In genomic region chr6:148895773-148896506, GRCm38 (mm10) we compare ENCODE assay signal across 8 mouse cellular contexts. TPM values are rescaled to one million over a fixed set of nuclear protein-coding genes. Genes with fewer than 3 reads are reported as not detected.
A peak's percentile ranks its signal among the peaks of the same experiment; 100 is the strongest.
DNase-seq lines count a peak whose midpoint lies in the region; ATAC-seq and TF ChIP-seq lines count a peak whose summit lies in the region.

Gene Caprin2 (minus strand): TSS chr6:148896237.

- no peaks in the 10 kb centered on the region for H3K36me3 ChIP-seq in heart, embryonic 11.5 days (ENCODE audit: control insufficient read depth, insufficient read depth, low read length)
- H3K36me3 ChIP-seq in kidney, embryonic 16.5 days (ENCODE audit: insufficient read depth, low read length), result no peaks in the 10 kb centered on the region
- H3K36me3 ChIP-seq in liver, adult 2 months (ENCODE audit: control insufficient read depth, insufficient read depth, low read length), result no peaks in the 10 kb centered on the region
- H3K36me3 ChIP-seq in myocyte (ENCODE audit: control insufficient read depth, insufficient read depth), result no peaks in the 10 kb centered on the region
- H3K36me3 ChIP-seq in splenic B cell, adult 2 months (ENCODE audit: control insufficient read depth, insufficient read depth, low read length, poor library complexity, severe bottlenecking), result no peaks in the 10 kb centered on the region

- peak within 1 kb of the TSS; percentile 95 for H3K4me2 ChIP-seq in heart, embryonic 11.5 days
- peak within 1 kb of the TSS; percentile 82 for H3K4me2 ChIP-seq in kidney, embryonic 16.5 days (replicated peaks; ENCODE audit: low read depth, low read length)
- H3K4me2 ChIP-seq in myocyte (ENCODE audit: low read depth), result peak within 1 kb of the TSS; percentile 90

- no peaks in the 10 kb centered on the region for H3K9me3 ChIP-seq in heart, embryonic 11.5 days (replicated peaks; ENCODE audit: control insufficient read depth, low read length)
- H3K9me3 ChIP-seq in kidney, embryonic 16.5 days (ENCODE audit: low read length), result no peaks in the 10 kb centered on the region

- H3ac ChIP-seq in myocyte (ENCODE audit: control insufficient read depth, insufficient read length), result peak within 1 kb of the TSS; percentile 18

- H3K27ac ChIP-seq in heart, embryonic 11.5 days (ENCODE audit: low read depth, low read length), result peak within 1 kb of the TSS; percentile 82
- H3K27ac ChIP-seq in kidney, embryonic 16.5 days (ENCODE audit: low read length), result peak within 1 kb of the TSS; percentile 83
- no peak within 1 kb of the TSS for H3K27ac ChIP-seq in liver, adult 2 months (replicated peaks; ENCODE audit: insufficient read depth, low read depth, low read length)

- peak; percentile 94 for ATAC-seq in erythroblast, adult 5-6 weeks (replicated peaks; ENCODE audit: low FRiP score, poor library complexity, severe bottlenecking)
- ATAC-seq in heart, embryonic 11.5 days (replicated peaks; ENCODE audit: insufficient number of reproducible peaks, low FRiP score, low TSS enrichment), result peak; percentile 99
- peak; percentile 98 for ATAC-seq in kidney, embryonic 16.5 days (ENCODE audit: low FRiP score, low TSS enrichment)

- TF ChIP-seq CTCF in liver, adult 2 months (IDR thresholded peaks at IDR 0.05; ENCODE audit: low read depth, low read length), result peak; percentile 40; the same call in 1 of the 2 replicates

- under 1% methylated on average over 64 of the region's 65 CpGs for WGBS in heart, embryonic 11.5 days (ENCODE audit: insufficient replicate concordance)
- WGBS in kidney, embryonic 16.5 days, result under 1% methylated on average over 58 of the region's 65 CpGs
- WGBS in liver, adult 2 months, result under 1% methylated on average over 64 of the region's 65 CpGs

- peak within 1 kb of the TSS; percentile 80 for H3K9ac ChIP-seq in heart, embryonic 11.5 days (ENCODE audit: low read depth, low read length)
- peak within 1 kb of the TSS; percentile 75 for H3K9ac ChIP-seq in kidney, embryonic 16.5 days (replicated peaks; ENCODE audit: low read length)
- H3K9ac ChIP-seq in liver, adult 2 months (ENCODE audit: low read depth, low read length), result peak within 1 kb of the TSS; percentile 80

- no peaks in the 10 kb centered on the region for H3K79me2 ChIP-seq in liver, adult 2 months (ENCODE audit: control insufficient read depth, insufficient read depth, low read length)
- H3K79me2 ChIP-seq in myocyte (ENCODE audit: control insufficient read depth, insufficient read depth), result no peaks in the 10 kb centered on the region

- peak; percentile 82 for TF ChIP-seq POLR2A in liver, adult 2 months (IDR thresholded peaks at IDR 0.05; ENCODE audit: extremely low read depth, insufficient read depth, low read length)
- peak; percentile 100 for TF ChIP-seq POLR2A in myocyte (IDR thresholded peaks at IDR 0.05; ENCODE audit: insufficient read length, low read depth)

- peaks cover 3% of the 10 kb centered on the region; the same call in 1 of the 2 replicates for H3K4me1 ChIP-seq in heart, embryonic 11.5 days (ENCODE audit: control insufficient read depth, insufficient read depth, low read length)
- H3K4me1 ChIP-seq in kidney, embryonic 16.5 days (ENCODE audit: insufficient read depth, low read length), result peaks cover 8% of the 10 kb centered on the region; the same call in 1 of the 2 replicates
- H3K4me1 ChIP-seq in liver, adult 2 months (ENCODE audit: control insufficient read depth, insufficient read depth, low read length), result no peaks in the 10 kb centered on the region

- peak; percentile 96 to 97 for DNase-seq in B cell, adult 2 months
- DNase-seq in brain, adult 2 months (ENCODE audit: low read depth, low spot score), result peak; percentile 97
- peak; percentile 60 for DNase-seq in liver, adult 2 months (ENCODE audit: extremely low read depth, low read depth, low spot score)
- DNase-seq in splenic B cell, adult 2 months (ENCODE audit: low read depth, low spot score), result peak; percentile 94

- H3K4me3 ChIP-seq in heart, embryonic 11.5 days (ENCODE audit: low read depth, low read length), result peak within 1 kb of the TSS; percentile 75
- H3K4me3 ChIP-seq in kidney, embryonic 16.5 days (ENCODE audit: low read length), result peak within 1 kb of the TSS; percentile 65
- peak within 1 kb of the TSS; percentile 80 for H3K4me3 ChIP-seq in liver, adult 2 months (ENCODE audit: insufficient read depth, low read depth, low read length)
- H3K4me3 ChIP-seq in myocyte, result peak within 1 kb of the TSS; percentile 71

- no peaks in the 10 kb centered on the region for H3K27me3 ChIP-seq in heart, embryonic 11.5 days (ENCODE audit: control insufficient read depth, insufficient read depth, low read length)
- H3K27me3 ChIP-seq in kidney, embryonic 16.5 days (ENCODE audit: insufficient read depth, low read length), result no peaks in the 10 kb centered on the region
- no peaks in the 10 kb centered on the region for H3K27me3 ChIP-seq in liver, adult 2 months (ENCODE audit: control insufficient read depth, insufficient read depth, low read length)
- H3K27me3 ChIP-seq in myocyte (ENCODE audit: control insufficient read depth, insufficient read depth, insufficient read length), result no peaks in the 10 kb centered on the region
- H3K27me3 ChIP-seq in splenic B cell, adult 2 months (ENCODE audit: control insufficient read depth, insufficient read depth, low read length, poor library complexity, severe bottlenecking), result no peaks in the 10 kb centered on the region

TF ChIP-seq in myocyte, 11 proteins besides CTCF, POLR2A, EP300 and RAD21:
- peak; percentile 49 for TF ChIP-seq E2F4 (IDR thresholded peaks at IDR 0.05; ENCODE audit: insufficient read depth)
- no peak for TF ChIP-seq MYOG (IDR thresholded peaks at IDR 0.05; ENCODE audit: control insufficient read depth in 1 of 3, insufficient read depth in 1 of 3, insufficient read length in 2 of 3, low read depth in 2 of 3)
- peak; percentile 97 for TF ChIP-seq POLR2AphosphoS2 (IDR thresholded peaks at IDR 0.05; ENCODE audit: insufficient read length, low read depth)
- TF ChIP-seq TCF3 (IDR thresholded peaks at IDR 0.05; ENCODE audit: insufficient read length, low read depth), result no peak
- no peak for TF ChIP-seq CEBPB (IDR thresholded peaks at IDR 0.05; ENCODE audit: insufficient read depth, poor library complexity, severe bottlenecking)
- TF ChIP-seq MYOD1 (IDR thresholded peaks at IDR 0.05; ENCODE audit: control insufficient read depth in 1 of 3, insufficient read length in 2 of 3, low read depth in 2 of 3), result peak in 1 of 3 experiments; percentile 24
- TF ChIP-seq MAX (IDR thresholded peaks at IDR 0.05; ENCODE audit: low read depth), result no peak
- TF ChIP-seq SRF (IDR thresholded peaks at IDR 0.05; ENCODE audit: control insufficient read depth, insufficient read length, low read depth), result peak; percentile 45
- TF ChIP-seq USF1 (IDR thresholded peaks at IDR 0.05; ENCODE audit: low read depth), result no peak
- TF ChIP-seq REST (IDR thresholded peaks at IDR 0.05; ENCODE audit: insufficient read depth, insufficient read length), result no peak
- no peak for TF ChIP-seq TCF12 (IDR thresholded peaks at IDR 0.05; ENCODE audit: insufficient read depth, poor library complexity, severe bottlenecking)

RNA-seq across cellular contexts. Expression of gene Caprin2, which starts in this region (rescaled TPM):
- total RNA-seq in erythroblast, adult 5-6 weeks (2015; ENCODE audit: low replicate concordance), result 3.1 TPM in 1 of 2 replicates, not detected in the other
- total RNA-seq in erythroblast, adult 5-6 weeks (2017; ENCODE audit: low replicate concordance), result 3.1 and 4.0 TPM in 2 replicates
- 9.6 and 10.6 TPM in 2 replicates for polyA plus RNA-seq in heart, embryonic 11.5 days (2014; fragmentation: Nextera tagmentation; extraction: Ambion mirVana)
- 18.0 and 19.0 TPM in 2 replicates for polyA plus RNA-seq in kidney, embryonic 16.5 days (2015; fragmentation: Nextera tagmentation; extraction: Ambion mirVana)
- 3.0 and 4.1 TPM in 2 replicates for total RNA-seq in liver, adult 2 months (2014; rRNA removed)
- polyA plus RNA-seq in liver, adult 2 months (2012; rRNA removed), result 1.4 and 3.6 TPM in 2 replicates
- 1.8 TPM for polyA plus RNA-seq in myocyte (2012; fragmentation: generic; extraction: Trizol)
